Mouse (Mus musculus) thymus, postnatal 36 days (tissue): ENCODE data around the gene Lpar1.
"Not testable (repeated sequence)": the region's sequence is repeated elsewhere in the genome, so short reads cannot be mapped to it uniquely, and the experiment has no call there.

Experiments
- DNase-seq, 2 experiments: peaks; one replicate each; pipeline ENCODE4 v3.0.0; 2022; ENCODE audit warnings: mixed read lengths in 2 of 2

Gene Lpar1

GRCm38 (mm10) chr4:58543171-58543570 is 10.5 kb downstream of the Lpar1 start:
- no peak for DNase-seq

- DNase-seq = not testable (repeated sequence)
Observed at GRCm38 (mm10) chr4:58542656-58543055, 11.0 kb downstream of the Lpar1 start.

- DNase-seq = no peak
Observed at GRCm38 (mm10) chr4:58540841-58541240, 12.9 kb downstream of the Lpar1 start.

GRCm38 (mm10) chr4:58540385-58540784 is 13.3 kb downstream of the Lpar1 start:
- DNase-seq = no peak

GRCm38 (mm10) chr4:58538696-58539095 is 15.0 kb downstream of the Lpar1 start:
- DNase-seq = no peak

- no peak for DNase-seq
Observed at GRCm38 (mm10) chr4:58535754-58536153, 17.9 kb downstream of the Lpar1 start.

GRCm38 (mm10) chr4:58534726-58535350 is 18.9 kb downstream of the Lpar1 start:
- DNase-seq = no peak

GRCm38 (mm10) chr4:58534141-58534571 is 19.5 kb downstream of the Lpar1 start:
- DNase-seq = no peak

GRCm38 (mm10) chr4:58533519-58533918 is 20.2 kb downstream of the Lpar1 start:
- DNase-seq = no peak

- no peak for DNase-seq
Observed at GRCm38 (mm10) chr4:58532326-58532725, 21.4 kb downstream of the Lpar1 start.

- no peak for DNase-seq
Observed at GRCm38 (mm10) chr4:58530706-58531105, 23.0 kb downstream of the Lpar1 start.

GRCm38 (mm10) chr4:58530279-58530678 is 23.4 kb downstream of the Lpar1 start:
- DNase-seq = no peak

- DNase-seq = no peak
Observed at GRCm38 (mm10) chr4:58527852-58528251, 25.8 kb downstream of the Lpar1 start.

GRCm38 (mm10) chr4:58521137-58521536 is 32.6 kb downstream of the Lpar1 start:
- no peak for DNase-seq

GRCm38 (mm10) chr4:58520531-58520930 is 33.2 kb downstream of the Lpar1 start:
- no peak for DNase-seq

GRCm38 (mm10) chr4:58519891-58520290 is 33.8 kb downstream of the Lpar1 start:
- DNase-seq = no peak

GRCm38 (mm10) chr4:58518215-58518988 is 35.3 kb downstream of the Lpar1 start:
- DNase-seq = no peak

GRCm38 (mm10) chr4:58516810-58517209 is 36.9 kb downstream of the Lpar1 start:
- DNase-seq = no peak

GRCm38 (mm10) chr4:58516221-58516620 is 37.5 kb downstream of the Lpar1 start:
- no peak for DNase-seq

- DNase-seq = no peak
Observed at GRCm38 (mm10) chr4:58511554-58511953, 42.1 kb downstream of the Lpar1 start.

GRCm38 (mm10) chr4:58508833-58509232 is 44.9 kb downstream of the Lpar1 start:
- no peak for DNase-seq

GRCm38 (mm10) chr4:58507536-58507935 is 46.2 kb downstream of the Lpar1 start:
- no peak for DNase-seq

GRCm38 (mm10) chr4:58506539-58507527 is 46.9 kb downstream of the Lpar1 start:
- no peak for DNase-seq
